Mouse (Mus musculus) heart, adult 2 months (tissue): ENCODE results near the gene Sbk3. TPM values are rescaled to one million over a fixed set of nuclear protein-coding genes. Genes with fewer than 3 reads are reported as not detected.
"Not testable (repeated sequence)": the region's sequence is repeated elsewhere in the genome, so short reads cannot be mapped to it uniquely, and the experiment has no call there.

ENCODE experiments used
- DNase-seq, 2 experiments: peaks; one replicate each; pipeline ENCODE4 v3.0.0; 2021
- H3K27ac ChIP-seq: fragments of 200-600 bp; 2 replicates; pipeline ENCODE4 v1.8.1; 2022
- H3K27me3 ChIP-seq: fragments of 200-500 bp; 2 replicates; pipeline ENCODE4 v1.6.1; 2012; ENCODE audit warnings: mild to moderate bottlenecking, low read length, inconsistent platforms, mixed read lengths; ENCODE audit not compliant: control insufficient read depth, insufficient read depth
- H3K36me3 ChIP-seq: fragments of 200-500 bp; 2 replicates; pipeline ENCODE4 v1.6.1; 2012; ENCODE audit warnings: low read length, inconsistent platforms; ENCODE audit not compliant: control insufficient read depth, insufficient read depth
- H3K4me1 ChIP-seq: fragments of 200-500 bp; 2 replicates; pipeline ENCODE4 v1.6.1; 2011; ENCODE audit warnings: low read length; ENCODE audit not compliant: control insufficient read depth, insufficient read depth
- H3K4me3 ChIP-seq: fragments of 200-600 bp; 2 replicates; pipeline ENCODE4 v1.8.1; 2022
- H3K79me2 ChIP-seq: fragments of 200-500 bp; replicated peaks from 2 replicates; pipeline ENCODE4 v1.6.1; 2012; ENCODE audit warnings: mild to moderate bottlenecking, inconsistent platforms, low read length, moderate library complexity, mixed read lengths; ENCODE audit not compliant: control insufficient read depth, insufficient read depth
- H3K9ac ChIP-seq: fragments of 200-500 bp; 2 replicates; pipeline ENCODE4 v1.6.1; 2012; ENCODE audit warnings: low read depth, mild to moderate bottlenecking, control low read depth, inconsistent platforms, low read length, mixed read lengths
- CTCF ChIP-seq: fragments of 200-600 bp; IDR thresholded peaks from 2 replicates; pipeline ENCODE4 v1.8.1; 2022; ENCODE audit warnings: antibody characterized with exemption, mild to moderate bottlenecking, moderate library complexity
- EP300 ChIP-seq: fragments of 200-500 bp; IDR thresholded peaks from 2 replicates; pipeline ENCODE4 v1.6.1; 2011; ENCODE audit warnings: low read depth, low read length, control low read depth; ENCODE audit not compliant: insufficient read depth
- POLR2A ChIP-seq: fragments of 200-500 bp; IDR thresholded peaks from 2 replicates; pipeline ENCODE4 v1.6.1; 2011; ENCODE audit warnings: mild to moderate bottlenecking, low read depth, low read length, control low read depth; ENCODE audit not compliant: insufficient read depth
- WGBS: fragments of 180-500 bp; shearing (Covaris S2); methylation state at CpG from one replicate; pipeline ENCODE4 v1.1.7; 2018; 5-methylcytosine and 5-hydroxymethylcytosine counted together
- intact Hi-C: fragments of 180-260 bp; cut with DNase I; formaldehyde crosslinking; loops from one replicate; pipeline ENCODE4 v1.15.1; 2025
- long read RNA-seq: library from polyadenylated mRNA; stranded (forward); transcript quantifications from one replicate; pipeline ENCODE4 v2.0.0, GENCODE M21; 2021
- polyA plus RNA-seq: library from polyadenylated mRNA; depleted of rRNA; stranded (reverse); fragments of >200 nt; gene quantifications from 2 replicates; pipeline ENCODE4 v1.2.3, GENCODE M21; 2012; rRNA removed
- total RNA-seq, 2 experiments: library from RNA; stranded (reverse); gene quantifications; 2 replicates each; pipeline ENCODE4 v1.2.3; 2021

Gene Sbk3
- 10 to 100 TPM; 39.4 to 46.1 TPM for total RNA-seq
- 66.1 and 72.5 TPM in 2 replicates for polyA plus RNA-seq
- long read RNA-seq, partial matches to known transcripts = 3 of 6 reads
- long read RNA-seq, other reads (novel, unspliced or antisense) = 2 of 6 reads

GRCm38 (mm10) chr7:4971068-4971467 is at the start of gene Sbk3:
TSS of gene Sbk3 (minus strand) at chr7:4971168.
- intact Hi-C loops = no loop called here
- H3K27ac ChIP-seq = peak within 1 kb of the TSS; percentile 84
- WGBS = 57% methylated on average over 6 of the region's 6 CpGs
- no peaks in the 10 kb centered on the region for H3K27me3 ChIP-seq
- H3K4me1 ChIP-seq = peaks cover 6% of the 10 kb centered on the region
- TF ChIP-seq POLR2A (no peak), CTCF (no peak), EP300 (no peak)
- DNase-seq = no peak
- H3K79me2 ChIP-seq = no peaks in the 10 kb centered on the region
- H3K36me3 ChIP-seq = no peaks in the 10 kb centered on the region
- H3K4me3 ChIP-seq = no peak within 1 kb of the TSS
- H3K9ac ChIP-seq = peak within 1 kb of the TSS; percentile 12; the same call in 1 of the 2 replicates

GRCm38 (mm10) chr7:5020685-5021084 is 49.7 kb upstream of the Sbk3 start:
- H3K4me1 ChIP-seq = peaks cover 4% of the 10 kb centered on the region; the same call in 1 of the 2 replicates
- no peaks in the 10 kb centered on the region for H3K36me3 ChIP-seq
- peaks cover 1% of the 10 kb centered on the region; the same call in 1 of the 2 replicates for H3K79me2 ChIP-seq
- peak overlapping the region; percentile 85 for H3K9ac ChIP-seq
- H3K4me3 ChIP-seq = peak overlapping the region; percentile 87
- intact Hi-C loops = loop anchor here (2.0 kb wide), 1 partner anchor 18 kb away; the partner anchor contains the start of gene Zfp784
- TF ChIP-seq CTCF (no peak), POLR2A (no peak), EP300 (no peak)
- peak overlapping the region; percentile 98 for H3K27ac ChIP-seq
- no peak for DNase-seq
- WGBS = 0% methylated on average over 15 of the region's 15 CpGs
- H3K27me3 ChIP-seq = no peaks in the 10 kb centered on the region

- H3K4me1 ChIP-seq = peaks cover 4% of the 10 kb centered on the region; the same call in 1 of the 2 replicates
- intact Hi-C loops = loop anchor here (2.0 to 10.0 kb wide), 2 partner anchors 19 to 365 kb away; partner anchors contain the start of genes Ppp6r1 and Zfp784
- no peaks in the 10 kb centered on the region for H3K36me3 ChIP-seq
- peak; percentile 98 to 100 for DNase-seq
- H3K27ac ChIP-seq = peak within 1 kb of the TSS; percentile 98
- H3K79me2 ChIP-seq = no peaks in the 10 kb centered on the region; the same call in 1 of the 2 replicates
- H3K4me3 ChIP-seq = peak within 1 kb of the TSS; percentile 87
- WGBS = under 1% methylated on average over 49 of the region's 49 CpGs
- H3K9ac ChIP-seq = peak within 1 kb of the TSS; percentile 85
- H3K27me3 ChIP-seq = no peaks in the 10 kb centered on the region
- TF ChIP-seq CTCF (no peak), POLR2A (peak; percentile 89), EP300 (peak; percentile 51; the same call in 1 of the 2 replicates)
Measured at GRCm38 (mm10) chr7:5020000-5020681, 49.2 kb upstream of the Sbk3 start, which contains the start of the genes Zfp865 and Ccdc106. TSS of gene Zfp865 (plus strand) at chr7:5020376. TSS of gene Ccdc106 (plus strand) at chr7:5020553.

GRCm38 (mm10) chr7:5019576-5019975 is 48.6 kb upstream of the Sbk3 start:
- not testable (repeated sequence) for H3K27me3 ChIP-seq, H3K9ac ChIP-seq, H3K4me1 ChIP-seq, H3K79me2 ChIP-seq, H3K36me3 ChIP-seq
- peak in 1 of 2 experiments; percentile 31 for DNase-seq
- 31% methylated on average over 8 of the region's 8 CpGs for WGBS
- H3K27ac ChIP-seq = peak overlapping the region; percentile 98
- peak overlapping the region; percentile 87 for H3K4me3 ChIP-seq
- intact Hi-C loops = loop anchor here (10.0 kb wide), 1 partner anchor 365 kb away; the partner anchor contains the start of gene Ppp6r1

- Histone ChIP-seq H3K36me3 (no peaks in the 10 kb centered on the region), H3K9ac (no peak overlapping the region), H3K27ac (no peak overlapping the region; the same call in 1 of the 2 replicates), H3K27me3 (no peaks in the 10 kb centered on the region), H3K4me1 (peaks cover 4% of the 10 kb centered on the region; the same call in 1 of the 2 replicates), H3K4me3 (no peak overlapping the region), H3K79me2 (no peaks in the 10 kb centered on the region)
- TF ChIP-seq CTCF (no peak), POLR2A (no peak), EP300 (no peak)
- no peak for DNase-seq
- intact Hi-C loops = loop anchor here (10.0 kb wide), 1 partner anchor 363 kb away; the partner anchor contains the start of gene Ppp6r1
- WGBS = 97% methylated on average over 21 of the region's 21 CpGs
Measured at GRCm38 (mm10) chr7:5017931-5018330, 47.0 kb upstream of the Sbk3 start.

- Histone ChIP-seq H3K27ac (no peak overlapping the region), H3K9ac (no peak overlapping the region), H3K27me3 (no peaks in the 10 kb centered on the region), H3K4me3 (no peak overlapping the region), H3K4me1 (peaks cover 4% of the 10 kb centered on the region; the same call in 1 of the 2 replicates), H3K79me2 (no peaks in the 10 kb centered on the region), H3K36me3 (no peaks in the 10 kb centered on the region)
- no peak for TF ChIP-seq POLR2A
- TF ChIP-seq CTCF = peak; percentile 37
- no peak for DNase-seq
- intact Hi-C loops = loop anchor here (10.0 kb wide), 1 partner anchor 363 kb away; the partner anchor contains the start of gene Ppp6r1
- WGBS = 90% methylated on average over 16 of the region's 16 CpGs
Measured at GRCm38 (mm10) chr7:5017352-5017751, 46.4 kb upstream of the Sbk3 start.
